19 mouse cellular contexts compared by ENCODE assay signal in the genomic region with DNA sequence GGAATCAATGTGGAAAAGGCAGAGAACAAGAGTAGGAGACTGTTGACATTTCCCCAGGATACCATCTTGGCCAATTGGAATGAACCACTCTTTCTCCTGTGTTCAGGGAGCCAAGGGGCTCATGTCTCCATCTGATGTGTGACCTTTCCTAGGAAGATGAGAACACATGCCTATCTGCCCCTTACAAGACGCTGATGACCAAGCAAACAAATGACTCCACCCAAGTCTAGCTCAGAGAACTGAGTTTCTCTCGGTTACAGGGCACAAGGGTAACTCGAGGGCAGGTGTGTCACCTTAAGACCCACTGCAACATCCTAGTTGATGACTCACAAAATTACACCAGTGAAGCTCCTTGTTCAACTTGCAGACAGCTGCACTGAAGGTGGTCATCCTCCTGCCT. TPM values are rescaled to one million over a fixed set of nuclear protein-coding genes. Genes with fewer than 3 reads are reported as not detected.
DNase-seq lines count a peak whose midpoint lies in the region; ATAC-seq and TF ChIP-seq lines count a peak whose summit lies in the region.
"Had no signal": no experiment of that assay in that cellular context is flagged by ENCODE, and none has a peak within 500 bp of the region (broad histone marks: within the 10 kb centered on the region; RNA-seq: fewer than 3 reads in every experiment).

No protein-coding gene starts in this region.

- no peak overlapping the region for H3K4me2 ChIP-seq in intestine, embryonic 14.5 days (ENCODE audit: low read length)
- H3K4me2 ChIP-seq in intestine, postnatal 0 days (replicated peaks; ENCODE audit: low read depth) = no peak overlapping the region
- peak overlapping the region; percentile 37 for H3K4me2 ChIP-seq in liver, embryonic 14.5 days (ENCODE audit: low read depth)
- H3K4me2 ChIP-seq: embryonic facial prominence, embryonic 13.5 days; heart, embryonic 12.5 days had no signal

- H3K27ac ChIP-seq in intestine, embryonic 14.5 days (ENCODE audit: low read depth) = no peak overlapping the region
- no peak overlapping the region for H3K27ac ChIP-seq in intestine, postnatal 0 days (ENCODE audit: low read depth, low read length)
- peak overlapping the region; percentile 53 for H3K27ac ChIP-seq in liver, embryonic 14.5 days
- H3K27ac ChIP-seq in left cerebral cortex, adult 2 months = no peak overlapping the region
- H3K27ac ChIP-seq: embryonic facial prominence, embryonic 13.5 days; forebrain, embryonic 10.5 days had no signal

- no peak for ATAC-seq in intestine, embryonic 14.5 days (replicated peaks; ENCODE audit: low FRiP score, low TSS enrichment, low read depth)
- no peak for ATAC-seq in intestine, postnatal 0 days
- ATAC-seq in erythroid progenitor cell, adult 5-6 weeks (replicated peaks; ENCODE audit: low FRiP score, poor library complexity, severe bottlenecking) = 0 out of 2 replicates have a peak, but pooled peaks have one; percentile 38
- peak; percentile 21; the same call in 1 of the 2 replicates for ATAC-seq in liver, embryonic 14.5 days (ENCODE audit: insufficient read depth)
- ATAC-seq: forebrain, embryonic 14.5 days; hindbrain, embryonic 16.5 days; inflammation-experienced regulatory T-cells, adult 6 months had no signal

- intact Hi-C loops in left cerebral cortex, adult 2 months (cut with DNase I) = no loop called here

- DNase-seq in intestine, embryonic 14.5 days (ENCODE audit: low spot score) = peak; percentile 37
- DNase-seq in liver, embryonic 14.5 days (ENCODE audit: low read depth in 3 of 3, low spot score in 3 of 3) = peak in 1 of 3 experiments; percentile 41
- no peak for DNase-seq in left cerebral cortex, adult 2 months (ENCODE audit: extremely low spot score in 1 of 2, low spot score in 2 of 2)
- no peak for DNase-seq in adrenal gland, postnatal 36 days
- DNase-seq: adrenal gland, adult 2 months; cerebellum, adult 11-12 months; cerebellum, adult 9-10 months; cerebellum, postnatal 25 days; gastrocnemius, postnatal 36 days; heart, adult 18-20 months; heart, postnatal 36 days had no signal

- no peak for TF ChIP-seq CTCF in intestine, postnatal 0 days (IDR thresholded peaks at IDR 0.05; ENCODE audit: low read depth)
- TF ChIP-seq CTCF in liver, embryonic 14.5 days (IDR thresholded peaks at IDR 0.05; ENCODE audit: low read depth) = no peak
- TF ChIP-seq CTCF in left cerebral cortex, adult 2 months (IDR thresholded peaks at IDR 0.05) = no peak

- 74% methylated on average over 3 of the region's 3 CpGs for WGBS in intestine, embryonic 14.5 days
- WGBS in intestine, postnatal 0 days = 75% methylated on average over 3 of the region's 3 CpGs
- 25% methylated on average over 3 of the region's 3 CpGs for WGBS in liver, embryonic 14.5 days (ENCODE audit: insufficient replicate concordance)

- no peak overlapping the region for H3K9ac ChIP-seq in intestine, embryonic 14.5 days (ENCODE audit: low read length)
- H3K9ac ChIP-seq in intestine, postnatal 0 days (ENCODE audit: low read depth, low read length) = no peak overlapping the region
- H3K9ac ChIP-seq in liver, embryonic 14.5 days (replicated peaks) = no peak overlapping the region; the same call in 1 of the 2 replicates
- H3K9ac ChIP-seq: embryonic facial prominence, embryonic 13.5 days; heart, embryonic 12.5 days had no signal

- no peaks in the 10 kb centered on the region for H3K9me3 ChIP-seq in intestine, embryonic 14.5 days (ENCODE audit: control insufficient read depth, low read length)
- H3K9me3 ChIP-seq in intestine, postnatal 0 days (ENCODE audit: control insufficient read depth) = no peaks in the 10 kb centered on the region
- no peaks in the 10 kb centered on the region for H3K9me3 ChIP-seq in liver, embryonic 14.5 days (ENCODE audit: control insufficient read depth, low read length)
- H3K9me3 ChIP-seq: embryonic facial prominence, embryonic 13.5 days; forebrain, embryonic 10.5 days; heart, embryonic 12.5 days had no signal

- TF ChIP-seq EP300 in liver, embryonic 14.5 days (IDR thresholded peaks at IDR 0.05; ENCODE audit: low read depth) = peak; percentile 41; the same call in 1 of the 2 replicates

- 0 out of 2 replicates have a peak, but pooled peaks cover 3% of the 10 kb centered on the region for H3K4me1 ChIP-seq in intestine, embryonic 14.5 days (replicated peaks; ENCODE audit: control insufficient read depth, insufficient read depth, low read length)
- no peaks in the 10 kb centered on the region; the same call in 1 of the 2 replicates for H3K4me1 ChIP-seq in intestine, postnatal 0 days (replicated peaks; ENCODE audit: control insufficient read depth, insufficient read depth, low read length)
- peaks cover 49 to 53% of the 10 kb centered on the region in 2 experiments for H3K4me1 ChIP-seq in liver, embryonic 14.5 days (replicated peaks; ENCODE audit: control insufficient read depth in 2 of 2, insufficient read depth in 2 of 2, low read length in 1 of 2)
- H3K4me1 ChIP-seq: embryonic facial prominence, embryonic 13.5 days had no signal

- H3K27me3 ChIP-seq in intestine, embryonic 14.5 days (replicated peaks; ENCODE audit: control insufficient read depth, insufficient read depth, low read length) = no peaks in the 10 kb centered on the region
- H3K27me3 ChIP-seq in intestine, postnatal 0 days (replicated peaks; ENCODE audit: control insufficient read depth, insufficient read depth, low read length) = no peaks in the 10 kb centered on the region
- no peaks in the 10 kb centered on the region for H3K27me3 ChIP-seq in liver, embryonic 14.5 days (ENCODE audit: control insufficient read depth, insufficient read depth, low read length)
- H3K27me3 ChIP-seq: embryonic facial prominence, embryonic 13.5 days had no signal

- H3K36me3 ChIP-seq in intestine, embryonic 14.5 days (ENCODE audit: control insufficient read depth, insufficient read depth, low read length) = no peaks in the 10 kb centered on the region
- no peaks in the 10 kb centered on the region for H3K36me3 ChIP-seq in intestine, postnatal 0 days (ENCODE audit: control insufficient read depth, insufficient read depth)
- H3K36me3 ChIP-seq in liver, embryonic 14.5 days (replicated peaks; ENCODE audit: control insufficient read depth, insufficient read depth, low read depth) = no peaks in the 10 kb centered on the region
- H3K36me3 ChIP-seq: embryonic facial prominence, embryonic 13.5 days; forebrain, embryonic 10.5 days; heart, embryonic 12.5 days had no signal

- H3K4me3 ChIP-seq in intestine, embryonic 14.5 days (ENCODE audit: low read depth, low read length) = no peak overlapping the region
- no peak overlapping the region for H3K4me3 ChIP-seq in intestine, postnatal 0 days (ENCODE audit: low read depth, low read length)
- no peak overlapping the region for H3K4me3 ChIP-seq in liver, embryonic 14.5 days (ENCODE audit: insufficient read depth in 1 of 2, low read depth in 2 of 2, low read length in 2 of 2)
- H3K4me3 ChIP-seq in left cerebral cortex, adult 2 months = no peak overlapping the region
- H3K4me3 ChIP-seq: embryonic facial prominence, embryonic 13.5 days; forebrain, embryonic 10.5 days; heart, embryonic 12.5 days had no signal

RNA-seq across cellular contexts. Expression of gene Pdzd8, which starts 18.1 kb away (rescaled TPM):
- polyA plus RNA-seq in intestine, embryonic 14.5 days (2014; fragmentation: Nextera tagmentation; extraction: Ambion mirVana) = 15.5 and 16.6 TPM in 2 replicates
- 6.1 and 7.0 TPM in 2 replicates for polyA plus RNA-seq in intestine, postnatal 0 days (2015; fragmentation: Nextera tagmentation; extraction: Ambion mirVana)
- total RNA-seq in erythroid progenitor cell, adult 5-6 weeks (2015; ENCODE audit: low replicate concordance) = 41.8 and 55.3 TPM in 2 replicates
- 51.1 and 56.0 TPM in 2 replicates for total RNA-seq in erythroid progenitor cell, adult 5-6 weeks (2017; ENCODE audit: low replicate concordance)
- 2.8 and 4.0 TPM in 2 replicates for polyA plus RNA-seq in liver, embryonic 14.5 days (2012; rRNA removed)
- 4.7 and 5.5 TPM in 2 replicates for polyA plus RNA-seq in liver, embryonic 14.5 days (2014; fragmentation: Nextera tagmentation; extraction: Ambion mirVana)
- 10 to 100 TPM; 58.0 to 58.1 TPM for total RNA-seq in left cerebral cortex, adult 2 months (2021)
- total RNA-seq in adrenal gland, postnatal 36 days (2021) = 10 to 100 TPM; 35.6 to 38.8 TPM

RNA-seq across cellular contexts. Expression of gene Rps12-ps3, which starts 41.6 kb away (rescaled TPM):
- polyA plus RNA-seq in intestine, embryonic 14.5 days (2014; fragmentation: Nextera tagmentation; extraction: Ambion mirVana) = 43.2 and 55.6 TPM in 2 replicates
- polyA plus RNA-seq in intestine, postnatal 0 days (2015; fragmentation: Nextera tagmentation; extraction: Ambion mirVana) = 20.0 and 27.4 TPM in 2 replicates
- total RNA-seq in erythroid progenitor cell, adult 5-6 weeks (2015; ENCODE audit: low replicate concordance) = 168 and 202 TPM in 2 replicates
- total RNA-seq in erythroid progenitor cell, adult 5-6 weeks (2017; ENCODE audit: low replicate concordance) = 155 and 186 TPM in 2 replicates
- 113 and 165 TPM in 2 replicates for polyA plus RNA-seq in liver, embryonic 14.5 days (2012; rRNA removed)
- 31.8 and 35.3 TPM in 2 replicates for polyA plus RNA-seq in liver, embryonic 14.5 days (2014; fragmentation: Nextera tagmentation; extraction: Ambion mirVana)
- 100 to 1,000 TPM; 226 to 242 TPM for total RNA-seq in left cerebral cortex, adult 2 months (2021)
- total RNA-seq in adrenal gland, postnatal 36 days (2021) = 100 to 1,000 TPM; 636 to 846 TPM

Comparison
In these comparisons a context has a peak if more than half of its experiments do, and no peak if none do; other contexts are left out.
1. ATAC-seq: peak in erythroid progenitor cell, adult 5-6 weeks (single experiment) and liver, embryonic 14.5 days (single experiment); none in intestine, embryonic 14.5 days (single experiment) and intestine, postnatal 0 days (single experiment).